Mouse (Mus musculus) G1E (cell line): ENCODE results near the gene Runx3.

Experiments used
- CTCF ChIP-seq: IDR thresholded peaks from 2 replicates; pipeline ENCODE4 v1.5.1; 2012; ENCODE audit warnings: low read depth, low read length, inconsistent platforms, mixed read lengths
- GATA1 ChIP-seq: IDR thresholded peaks from 2 replicates; pipeline ENCODE4 v1.6.1; 2012; ENCODE audit warnings: borderline replicate concordance, low read length, inconsistent platforms, mixed read lengths
- GATA2 ChIP-seq: IDR thresholded peaks from 2 replicates; pipeline ENCODE4 v1.6.1; 2012; ENCODE audit warnings: low read depth, low read length, inconsistent platforms, borderline replicate concordance
- POLR2AphosphoS5 ChIP-seq: IDR thresholded peaks from 2 replicates; pipeline ENCODE4 v1.6.1; 2012; ENCODE audit warnings: low read depth, low read length, inconsistent platforms; ENCODE audit not compliant: insufficient replicate concordance
- TAL1 ChIP-seq: conservative IDR thresholded peaks from 2 replicates; pipeline ENCODE4 v1.6.1; 2012; ENCODE audit warnings: low read depth, low read length, inconsistent platforms, mixed read lengths

- no peak for TF ChIP-seq CTCF
- no peak for TF ChIP-seq TAL1
- no peak for TF ChIP-seq GATA2
- TF ChIP-seq GATA1: no peak
- no peak for TF ChIP-seq POLR2AphosphoS5
Observed at GRCm38 (mm10) chr4:135083089-135083488, 37.4 kb upstream of the Runx3 start.
